ENCODE assay signal across 22 mouse cellular contexts in genomic region chr6:52914921-52915320, GRCm38 (mm10).
"Had no signal": no experiment of that assay in that cellular context is flagged by ENCODE, and none has a peak within 500 bp of the region (broad histone marks: within the 10 kb centered on the region; RNA-seq: fewer than 3 reads in every experiment).

No protein-coding gene starts in this region.

- ATAC-seq: hindbrain, postnatal 0 days; intestine, embryonic 16.5 days had no signal

- H3K27ac ChIP-seq: hindbrain, embryonic 13.5 days; hindbrain, embryonic 15.5 days; hindbrain, postnatal 0 days; layer of hippocampus, adult 2 months; left cerebral cortex, adult 2 months; limb, embryonic 10.5 days; limb, embryonic 12.5 days; liver, embryonic 13.5 days; liver, embryonic 15.5 days had no signal

- H3K36me3 ChIP-seq: hindbrain, embryonic 13.5 days; hindbrain, embryonic 15.5 days; limb, embryonic 10.5 days; limb, embryonic 12.5 days; liver, embryonic 13.5 days; liver, embryonic 15.5 days had no signal

- H3K9ac ChIP-seq: hindbrain, embryonic 13.5 days; hindbrain, embryonic 15.5 days; limb, embryonic 12.5 days; liver, embryonic 13.5 days; liver, embryonic 15.5 days had no signal

- H3K27me3 ChIP-seq: hindbrain, embryonic 13.5 days; hindbrain, embryonic 15.5 days; liver, embryonic 13.5 days; liver, embryonic 15.5 days had no signal

- DNase-seq: gastrocnemius, postnatal 14 days; gastrocnemius, postnatal 36 days; heart, postnatal 14 days; heart, postnatal 36 days; kidney, adult 11 months; kidney, adult 8-10 months; kidney, postnatal 10 days; kidney, postnatal 25 days; kidney, postnatal 4 days; liver; liver, embryonic 13.5 days had no signal

- H3K4me3 ChIP-seq: hindbrain, embryonic 13.5 days; hindbrain, embryonic 15.5 days; layer of hippocampus, adult 2 months; left cerebral cortex, adult 2 months; limb, embryonic 10.5 days; limb, embryonic 12.5 days; liver, embryonic 13.5 days; liver, embryonic 15.5 days had no signal

- H3K4me1 ChIP-seq: hindbrain, embryonic 15.5 days; liver, embryonic 13.5 days; liver, embryonic 15.5 days had no signal

- H3K9me3 ChIP-seq: hindbrain, embryonic 13.5 days; hindbrain, embryonic 15.5 days; limb, embryonic 10.5 days; limb, embryonic 12.5 days; liver, embryonic 13.5 days; liver, embryonic 15.5 days had no signal

- H3K4me2 ChIP-seq: heart, embryonic 11.5 days; hindbrain, embryonic 13.5 days; hindbrain, embryonic 15.5 days; limb, embryonic 12.5 days; liver, embryonic 11.5 days; liver, embryonic 13.5 days; liver, embryonic 15.5 days had no signal
